Mouse (Mus musculus) MEL-GATA-1-ER (cell line): Measurements from ENCODE around the gene Agrn.
"Not testable (repeated sequence)": the region's sequence is repeated elsewhere in the genome, so short reads cannot be mapped to it uniquely, and the experiment has no call there.

Experiments used
- DNase-seq: peaks from one replicate; pipeline ENCODE4 v3.0.0-alpha.2; 2012; ENCODE audit warnings: low read depth; ENCODE audit errors: extremely low read depth

Gene Agrn

DNA sequence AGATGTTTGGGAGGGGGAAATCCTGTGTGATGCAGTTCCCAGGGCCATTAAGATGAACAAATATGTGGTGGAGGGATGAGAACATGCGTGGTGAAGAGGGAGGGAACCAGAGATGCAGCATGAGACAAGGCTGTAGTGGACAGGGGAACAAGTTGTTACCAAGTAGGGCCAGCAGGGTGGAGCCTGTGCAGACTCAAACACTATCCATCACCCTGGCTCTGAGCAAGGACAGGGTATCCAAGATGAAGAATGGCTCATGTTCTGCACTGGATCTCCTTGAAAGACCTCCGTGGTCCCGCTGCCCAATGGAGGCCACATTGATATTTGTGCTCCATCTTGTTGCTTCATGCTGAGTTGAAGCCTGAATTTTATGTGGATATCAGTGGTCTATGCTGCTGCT, 42.5 kb downstream of the Agrn start:
- no peak for DNase-seq

- not testable (repeated sequence) for DNase-seq
These were observed 46.4 kb downstream of the Agrn start for GRCm38 (mm10) chr4:156150887-156151286.

DNA sequence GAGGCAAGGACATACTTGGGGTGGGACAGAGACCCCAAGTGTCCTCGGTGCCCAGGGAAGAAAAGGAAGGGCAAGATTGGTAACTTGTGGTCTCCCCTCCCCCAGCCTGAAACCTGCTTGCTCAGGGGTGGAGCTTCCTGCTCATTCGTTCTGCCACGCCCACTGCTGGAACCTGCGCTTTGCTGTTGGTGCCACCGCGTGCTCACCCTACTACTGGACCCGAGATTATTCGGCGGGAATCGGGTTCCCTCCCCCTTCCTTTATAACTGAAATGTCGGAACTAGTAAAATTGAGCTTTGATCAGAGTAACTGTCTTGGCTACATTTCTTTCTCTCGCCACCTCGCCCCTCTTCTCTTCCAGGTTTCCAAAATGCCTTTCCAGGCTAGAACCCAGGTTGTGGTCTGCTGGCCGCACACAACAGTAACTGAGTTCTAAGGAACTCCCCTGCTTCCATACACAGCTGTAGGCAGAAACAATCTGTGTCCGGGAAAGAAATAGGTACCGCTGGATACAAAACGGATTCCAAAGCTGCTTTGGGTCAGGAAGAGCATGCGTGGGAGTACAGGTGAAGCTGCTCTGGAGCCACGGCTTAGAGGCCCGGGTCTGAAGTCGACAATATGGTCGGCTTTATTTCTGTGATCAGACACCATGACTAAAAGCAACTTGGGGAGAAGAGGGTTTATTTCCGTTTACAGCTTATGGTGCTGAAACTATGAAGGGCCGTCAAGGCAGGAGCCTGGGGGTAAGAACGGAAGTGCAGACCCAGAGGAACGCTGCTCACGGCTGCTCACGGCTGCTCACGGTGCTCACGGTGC, 60.8 kb downstream of the Agrn start:
- DNase-seq = peak; percentile 23

DNA sequence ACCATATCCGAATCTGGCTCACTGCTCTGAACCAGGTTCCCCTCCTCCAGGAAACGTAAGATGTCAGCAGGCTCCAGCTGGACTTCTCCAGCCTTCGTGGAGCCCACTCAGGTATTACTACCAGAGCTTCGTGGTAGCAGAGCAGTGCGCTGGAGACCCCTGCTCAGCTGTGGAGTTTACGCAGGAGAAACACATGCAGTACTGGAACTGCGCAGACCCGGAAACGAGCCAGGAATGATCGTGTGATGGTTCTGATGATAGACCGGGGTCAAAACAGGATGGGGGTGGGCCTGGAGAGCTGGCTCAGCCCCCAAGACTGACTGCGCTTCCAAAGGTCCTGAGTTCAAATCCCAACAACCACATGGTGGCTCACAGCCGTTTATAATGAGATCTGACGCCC, 61.5 kb downstream of the Agrn start:
- no peak for DNase-seq

- no peak for DNase-seq
These were observed 62.2 kb downstream of the Agrn start for GRCm38 (mm10) chr4:156135112-156135511.

GRCm38 (mm10) chr4:156133943-156134605, 63.2 kb downstream of the Agrn start:
- no peak for DNase-seq

- no peak for DNase-seq
These were observed 64.0 kb downstream of the Agrn start for GRCm38 (mm10) chr4:156133334-156133733.

DNA sequence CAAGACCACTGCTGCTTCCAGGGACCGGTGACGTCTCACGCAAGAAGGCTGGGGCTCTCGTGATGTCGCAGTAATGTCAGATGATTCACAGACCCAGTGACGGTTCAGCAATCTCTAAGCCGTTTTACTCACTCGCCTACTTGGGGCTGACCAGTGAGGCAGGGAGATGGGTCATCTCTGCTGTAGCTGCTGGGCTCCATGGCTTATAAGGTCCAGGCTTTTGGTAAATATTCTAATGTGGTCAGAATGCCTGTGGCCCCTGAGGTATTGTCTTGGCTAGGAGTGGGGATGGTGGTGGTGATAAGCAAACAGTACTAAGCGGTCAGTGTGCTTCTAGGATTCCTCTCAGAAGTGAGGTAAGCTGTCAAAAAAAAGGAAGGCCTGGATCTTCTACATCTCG, 66.3 kb downstream of the Agrn start:
- DNase-seq = no peak

DNA sequence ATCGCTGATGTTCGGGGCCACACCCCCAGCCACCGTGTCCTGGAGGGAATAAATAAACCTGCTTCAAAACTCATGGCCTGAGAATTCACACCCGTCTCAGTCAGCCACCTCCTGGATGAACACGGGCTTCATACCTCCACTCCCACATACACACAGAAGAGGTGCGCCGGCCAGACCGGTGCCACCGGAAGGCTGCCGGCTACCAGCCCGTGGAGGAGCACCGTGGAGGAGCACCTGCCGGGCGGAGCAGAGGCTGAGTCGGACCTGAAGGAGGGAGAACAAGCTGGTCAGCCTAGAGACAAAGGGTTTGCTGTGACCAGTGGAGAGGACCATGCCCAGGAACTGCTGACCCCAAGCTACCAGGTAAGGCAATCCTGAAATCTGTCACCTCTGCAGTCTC, 66.9 kb downstream of the Agrn start, which contains the start of gene Rnf223:
Gene Rnf223 (plus strand): TSS at position 78 of the 400 bp plus-strand sequence.
- DNase-seq = no peak

- DNase-seq = no peak
These were observed 68.5 kb downstream of the Agrn start for GRCm38 (mm10) chr4:156128746-156129145.

GRCm38 (mm10) chr4:156126841-156127240, 70.4 kb downstream of the Agrn start:
- peak; percentile 39 for DNase-seq

GRCm38 (mm10) chr4:156125393-156125792, 71.9 kb downstream of the Agrn start:
- DNase-seq = no peak

GRCm38 (mm10) chr4:156124077-156124476, 73.2 kb downstream of the Agrn start:
- no peak for DNase-seq
